ENCODE assay signal across 8 mouse cellular contexts in genomic region chr6:91736471-91736870, GRCm38 (mm10). TPM values are rescaled to one million over a fixed set of nuclear protein-coding genes. Genes with fewer than 3 reads are reported as not detected.
A peak's percentile ranks its signal among the peaks of the same experiment; 100 is the strongest.
DNase-seq lines count a peak whose midpoint lies in the region; ATAC-seq and TF ChIP-seq lines count a peak whose summit lies in the region.

No protein-coding gene starts in this region.

- no peak overlapping the region for H3K4me3 ChIP-seq in cerebellum, adult 2 months (replicated peaks; ENCODE audit: insufficient read depth, low read depth, low read length)
- H3K4me3 ChIP-seq in hindbrain, embryonic 15.5 days, result no peak overlapping the region
- no peak overlapping the region for H3K4me3 ChIP-seq in lung, embryonic 15.5 days

- H3K4me1 ChIP-seq in cerebellum, adult 2 months (ENCODE audit: control insufficient read depth, insufficient read depth, low read length), result no peaks in the 10 kb centered on the region
- H3K4me1 ChIP-seq in hindbrain, embryonic 15.5 days (replicated peaks), result peaks cover 1% of the 10 kb centered on the region; the same call in 1 of the 2 replicates
- peaks cover 29% of the 10 kb centered on the region; the same call in 1 of the 2 replicates for H3K4me1 ChIP-seq in lung, embryonic 15.5 days

- no peak for DNase-seq in cerebellum, adult 2 months
- no peak for DNase-seq in cerebellum, adult 8-10 months
- DNase-seq in embryo, embryonic 11 days, result peak; percentile 45
- no peak for DNase-seq in right cerebral cortex, adult 18-20 months
- no peak for DNase-seq in T-cell, adult 2 months (ENCODE audit: low spot score)

- TF ChIP-seq CTCF in cerebellum, adult 2 months (IDR thresholded peaks at IDR 0.05; ENCODE audit: borderline replicate concordance, insufficient read depth, low read depth, low read length), result no peak

- H3K27me3 ChIP-seq in cerebellum, adult 2 months (ENCODE audit: control insufficient read depth, insufficient read depth, low read length), result no peaks in the 10 kb centered on the region
- H3K27me3 ChIP-seq in hindbrain, embryonic 15.5 days, result no peaks in the 10 kb centered on the region
- H3K27me3 ChIP-seq in lung, embryonic 15.5 days, result no peaks in the 10 kb centered on the region

- no peak overlapping the region for H3K9ac ChIP-seq in hindbrain, embryonic 15.5 days
- H3K9ac ChIP-seq in lung, embryonic 15.5 days, result no peak overlapping the region

- WGBS in cerebellum, adult 2 months, result 62% methylated on average over 5 of the region's 5 CpGs
- WGBS in hindbrain, embryonic 15.5 days, result 48% methylated on average over 5 of the region's 5 CpGs
- 36% methylated on average over 5 of the region's 5 CpGs for WGBS in lung, embryonic 15.5 days

- H3K27ac ChIP-seq in cerebellum, adult 2 months (ENCODE audit: insufficient read depth, low read length), result peak overlapping the region; percentile 25; the same call in 1 of the 2 replicates
- H3K27ac ChIP-seq in hindbrain, embryonic 15.5 days (replicated peaks), result no peak overlapping the region
- H3K27ac ChIP-seq in lung, embryonic 15.5 days, result peak overlapping the region; percentile 55

- ATAC-seq in hindbrain, embryonic 15.5 days (ENCODE audit: low FRiP score, low read depth), result peak; percentile 50; the same call in 1 of the 2 replicates
- no peak for ATAC-seq in lung, embryonic 15.5 days (ENCODE audit: borderline replicate concordance, extremely low read depth, low FRiP score, low TSS enrichment)
- ATAC-seq in inflammation-experienced regulatory T-cells, adult 6 months, result no peak

- no peak for TF ChIP-seq POLR2A in cerebellum, adult 2 months (IDR thresholded peaks at IDR 0.05; ENCODE audit: borderline replicate concordance, insufficient read depth, low read length)

- peaks cover 56% of the 10 kb centered on the region for H3K36me3 ChIP-seq in hindbrain, embryonic 15.5 days
- peaks cover 41% of the 10 kb centered on the region for H3K36me3 ChIP-seq in lung, embryonic 15.5 days

- no peaks in the 10 kb centered on the region for H3K9me3 ChIP-seq in hindbrain, embryonic 15.5 days
- H3K9me3 ChIP-seq in lung, embryonic 15.5 days, result no peaks in the 10 kb centered on the region

- H3K4me2 ChIP-seq in hindbrain, embryonic 15.5 days, result no peak overlapping the region
- H3K4me2 ChIP-seq in lung, embryonic 15.5 days, result no peak overlapping the region

RNA-seq across cellular contexts. Expression of gene Slc6a6, which starts 52.6 kb away (rescaled TPM):
- polyA plus RNA-seq in cerebellum, adult 2 months (2012; rRNA removed), result 73.3 and 79.3 TPM in 2 replicates
- polyA plus RNA-seq in hindbrain, embryonic 15.5 days (2015; fragmentation: Nextera tagmentation; extraction: Ambion mirVana), result 99.4 and 102 TPM in 2 replicates
- polyA plus RNA-seq in lung, embryonic 15.5 days (2015; fragmentation: Nextera tagmentation; extraction: Ambion mirVana), result 47.1 and 48.4 TPM in 2 replicates
- polyA plus RNA-seq in inflammation-experienced regulatory T-cells, adult 6 months (2017; shearing (Covaris generic)), result 10 to 100 TPM; 33.6 to 47.0 (median 35.3) TPM
